Mouse (Mus musculus) liver, adult 2 months (tissue): ENCODE data around the gene Mgat5b. TPM values are rescaled to one million over a fixed set of nuclear protein-coding genes. Genes with fewer than 3 reads are reported as not detected.

ENCODE experiments used
- DNase-seq: peaks from one replicate; pipeline ENCODE4 v3.0.0-alpha.2; 2011; ENCODE audit warnings: low read depth, low spot score; ENCODE audit errors: extremely low read depth
- H3K27ac ChIP-seq: fragments of 200-500 bp; replicated peaks from 2 replicates; pipeline ENCODE4 v1.5.1; 2012; ENCODE audit warnings: low read depth, mild to moderate bottlenecking, control low read depth, inconsistent platforms, low read length; ENCODE audit not compliant: insufficient read depth
- H3K27me3 ChIP-seq: fragments of 200-500 bp; 2 replicates; pipeline ENCODE4 v1.6.1; 2012; ENCODE audit warnings: mild to moderate bottlenecking, moderate library complexity, low read length, inconsistent platforms; ENCODE audit not compliant: control insufficient read depth, insufficient read depth
- H3K36me3 ChIP-seq: fragments of 200-500 bp; 2 replicates; pipeline ENCODE4 v1.6.1; 2012; ENCODE audit warnings: low read length, inconsistent platforms; ENCODE audit not compliant: control insufficient read depth, insufficient read depth
- H3K4me1 ChIP-seq: fragments of 200-500 bp; 2 replicates; pipeline ENCODE4 v1.6.1; 2011; ENCODE audit warnings: low read length; ENCODE audit not compliant: control insufficient read depth, insufficient read depth
- H3K4me3 ChIP-seq: fragments of 200-500 bp; 2 replicates; pipeline ENCODE4 v1.5.1; 2011; ENCODE audit warnings: low read depth, mild to moderate bottlenecking, control low read depth, low read length, moderate library complexity; ENCODE audit not compliant: insufficient read depth
- H3K79me2 ChIP-seq: fragments of 200-500 bp; 2 replicates; pipeline ENCODE4 v1.6.1; 2012; ENCODE audit warnings: inconsistent platforms, mild to moderate bottlenecking, low read length, moderate library complexity; ENCODE audit not compliant: control insufficient read depth, insufficient read depth
- H3K9ac ChIP-seq: fragments of 200-500 bp; 2 replicates; pipeline ENCODE4 v1.6.1; 2012; ENCODE audit warnings: low read depth, mild to moderate bottlenecking, control low read depth, inconsistent platforms, low read length
- CTCF ChIP-seq: fragments of 200-500 bp; IDR thresholded peaks from 2 replicates; pipeline ENCODE4 v1.5.1; 2011; ENCODE audit warnings: low read depth, low read length, control low read depth
- POLR2A ChIP-seq: fragments of 200-500 bp; IDR thresholded peaks from 2 replicates; pipeline ENCODE4 v1.6.1; 2011; ENCODE audit warnings: low read length, control low read depth; ENCODE audit not compliant: insufficient read depth; ENCODE audit errors: extremely low read depth
- WGBS: fragments of 180-500 bp; shearing (Covaris S2); methylation state at CpG from one replicate; pipeline ENCODE4 v1.1.7; 2018; 5-methylcytosine and 5-hydroxymethylcytosine counted together
- polyA plus RNA-seq: library from polyadenylated mRNA; depleted of rRNA; stranded (reverse); fragments of >200 nt; gene quantifications from 2 replicates; pipeline ENCODE4 v1.2.3, GENCODE M21; 2012
- total RNA-seq: library from RNA; depleted of rRNA; stranded (reverse); fragments of >200 nt; gene quantifications from 2 replicates; pipeline ENCODE4 v1.2.3, GENCODE M21; 2014

Mgat5b gene
- total and polyA plus RNA-seq, 2 experiments, result not detected

GRCm38 (mm10) chr11:116991410-116991809 is 72.7 kb downstream of the Mgat5b start:
- no peak overlapping the region for H3K4me3 ChIP-seq
- 89% methylated on average over 8 of the region's 8 CpGs for WGBS
- no peaks in the 10 kb centered on the region for H3K27me3 ChIP-seq
- TF ChIP-seq CTCF (no peak), POLR2A (no peak)
- H3K9ac ChIP-seq, result no peak overlapping the region
- no peak for DNase-seq
- H3K4me1 ChIP-seq, result no peaks in the 10 kb centered on the region
- no peak overlapping the region for H3K27ac ChIP-seq
- H3K79me2 ChIP-seq, result no peaks in the 10 kb centered on the region
- no peaks in the 10 kb centered on the region for H3K36me3 ChIP-seq

- Histone ChIP-seq H3K27ac (no peak overlapping the region), H3K27me3 (no peaks in the 10 kb centered on the region), H3K36me3 (no peaks in the 10 kb centered on the region), H3K79me2 (no peaks in the 10 kb centered on the region), H3K4me3 (no peak overlapping the region), H3K4me1 (no peaks in the 10 kb centered on the region), H3K9ac (no peak overlapping the region)
- 75% methylated on average over 6 of the region's 6 CpGs for WGBS
- DNase-seq, result no peak
- no peak for TF ChIP-seq POLR2A
Observed at GRCm38 (mm10) chr11:116991964-116992363, 73.3 kb downstream of the Mgat5b start.

GRCm38 (mm10) chr11:116994095-116994582 is 75.5 kb downstream of the Mgat5b start:
- Histone ChIP-seq H3K36me3 (no peaks in the 10 kb centered on the region), H3K27me3 (no peaks in the 10 kb centered on the region)
- 6% methylated on average over 18 of the region's 18 CpGs for WGBS

GRCm38 (mm10) chr11:116996976-116997375 is 78.3 kb downstream of the Mgat5b start:
- Histone ChIP-seq H3K9ac (no peak overlapping the region), H3K27me3 (no peaks in the 10 kb centered on the region), H3K79me2 (no peaks in the 10 kb centered on the region), H3K27ac (no peak overlapping the region), H3K36me3 (no peaks in the 10 kb centered on the region), H3K4me3 (no peak overlapping the region), H3K4me1 (no peaks in the 10 kb centered on the region)
- WGBS, result 20% methylated on average over 3 of the region's 3 CpGs
- TF ChIP-seq POLR2A, result no peak
- no peak for TF ChIP-seq CTCF
- no peak for DNase-seq

More at GRCm38 (mm10) chr11:116994095-116994582, 75.5 kb downstream of the Mgat5b start:
- H3K4me1 ChIP-seq, result no peaks in the 10 kb centered on the region
- H3K4me3 ChIP-seq, result no peak overlapping the region
- H3K27ac ChIP-seq, result no peak overlapping the region
- TF ChIP-seq CTCF (peak; percentile 57), POLR2A (no peak)
- no peaks in the 10 kb centered on the region for H3K79me2 ChIP-seq
- H3K9ac ChIP-seq, result no peak overlapping the region
- no peak for DNase-seq

GRCm38 (mm10) chr11:116998935-116999334 is 80.3 kb downstream of the Mgat5b start:
- WGBS, result 95% methylated on average over 5 of the region's 5 CpGs
- Histone ChIP-seq H3K9ac (no peak overlapping the region), H3K4me1 (no peaks in the 10 kb centered on the region), H3K79me2 (no peaks in the 10 kb centered on the region), H3K36me3 (no peaks in the 10 kb centered on the region), H3K27ac (no peak overlapping the region), H3K4me3 (no peak overlapping the region), H3K27me3 (no peaks in the 10 kb centered on the region)
- DNase-seq, result no peak
- TF ChIP-seq CTCF, result no peak
- TF ChIP-seq POLR2A, result no peak

- Histone ChIP-seq H3K27me3 (no peaks in the 10 kb centered on the region), H3K4me1 (no peaks in the 10 kb centered on the region), H3K9ac (no peak overlapping the region), H3K27ac (no peak overlapping the region), H3K4me3 (no peak overlapping the region), H3K79me2 (no peaks in the 10 kb centered on the region), H3K36me3 (no peaks in the 10 kb centered on the region)
- TF ChIP-seq CTCF (no peak), POLR2A (no peak)
- DNase-seq, result no peak
- 20% methylated on average over 3 of the region's 3 CpGs for WGBS
Observed at GRCm38 (mm10) chr11:117000219-117000618, 81.6 kb downstream of the Mgat5b start.
